Mouse (Mus musculus): ENCODE measurements around the gene Hba-a2.

DNA sequence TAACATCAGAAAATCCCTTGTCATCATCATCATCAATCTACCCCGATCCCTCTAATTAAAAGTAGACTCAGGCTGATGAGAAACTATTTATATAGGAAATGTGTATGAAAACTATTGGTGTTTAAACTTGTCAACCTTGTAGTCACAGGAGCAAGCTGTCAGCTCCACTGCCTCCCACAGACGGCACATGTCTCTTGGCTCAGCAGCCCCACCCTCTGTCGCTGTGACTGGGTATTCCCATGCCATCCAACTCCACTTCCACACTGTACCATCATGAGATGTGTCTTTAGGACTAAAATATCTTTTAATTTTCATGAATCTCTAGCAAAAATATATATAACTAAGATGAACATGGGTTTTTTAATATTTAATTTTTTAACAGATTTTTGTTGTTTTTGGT lies 47.9 kb upstream of the Hba-a2 start:
- TF ChIP-seq POLR2A (IDR thresholded peaks at IDR 0.05; ENCODE audit: low read depth, low read length) (no peak), CTCF (IDR thresholded peaks at IDR 0.05; ENCODE audit: extremely low read depth, insufficient read length, insufficient replicate concordance, low read depth, low read length) (no peak)

All from small intestine, adult 2 months (tissue).